Mouse (Mus musculus): ENCODE measurements around the gene Fhl5. TPM values are rescaled to one million over a fixed set of nuclear protein-coding genes. Genes with fewer than 3 reads are reported as not detected.

Fhl5 gene
- total RNA-seq, 1 experiment from 2014 or later, result not detected

Other genes starting within 250 kb of the Fhl5 start
- gene Ufl1, start 38.9 kb upstream of the Fhl5 start, total RNA-seq (2017), result 27.3 and 29.9 TPM in 2 replicates

All from common myeloid progenitor, adult 5-6 weeks (primary cell).